Mouse (Mus musculus): ENCODE data around the gene Pld3.
"Not testable (repeated sequence)": the region's sequence is repeated elsewhere in the genome, so short reads cannot be mapped to it uniquely, and the experiment has no call there.

Pld3 gene

GRCm38 (mm10) chr7:27523805-27524204, 29.2 kb downstream of the Pld3 start:
- no peak for DNase-seq (ENCODE audit: low read depth)

- no peak for DNase-seq (ENCODE audit: low read depth)
These were observed 30.1 kb downstream of the Pld3 start, which contains the start of gene Hipk4 for GRCm38 (mm10) chr7:27522967-27523366. TSS of gene Hipk4 (plus strand) at chr7:27523267.

- DNase-seq (ENCODE audit: low read depth), result no peak
These were observed 32.4 kb downstream of the Pld3 start for GRCm38 (mm10) chr7:27520599-27520998.

- no peak for DNase-seq (ENCODE audit: low read depth)
These were observed 32.9 kb downstream of the Pld3 start for GRCm38 (mm10) chr7:27520104-27520503.

GRCm38 (mm10) chr7:27518314-27518713, 34.7 kb downstream of the Pld3 start:
- DNase-seq (ENCODE audit: low read depth), result no peak

- no peak for DNase-seq (ENCODE audit: low read depth)
These were observed 38.1 kb downstream of the Pld3 start for GRCm38 (mm10) chr7:27514961-27515360.

- no peak for DNase-seq (ENCODE audit: low read depth)
These were observed 42.2 kb downstream of the Pld3 start for GRCm38 (mm10) chr7:27510809-27511208.

GRCm38 (mm10) chr7:27508648-27509005, 44.4 kb downstream of the Pld3 start:
- DNase-seq (ENCODE audit: low read depth), result peak; percentile 88

- peak; percentile 100 for DNase-seq (ENCODE audit: low read depth)
These were observed 45.0 kb downstream of the Pld3 start for GRCm38 (mm10) chr7:27507711-27508647.

GRCm38 (mm10) chr7:27506765-27507370, 46.1 kb downstream of the Pld3 start:
- DNase-seq (ENCODE audit: low read depth), result no peak

GRCm38 (mm10) chr7:27501620-27502019, 51.4 kb downstream of the Pld3 start:
- DNase-seq (ENCODE audit: low read depth), result no peak

- no peak for DNase-seq (ENCODE audit: low read depth)
These were observed 54.0 kb downstream of the Pld3 start, which contains the start of gene Prx for GRCm38 (mm10) chr7:27499036-27499435. TSS of gene Prx (plus strand) at chr7:27499324.

- DNase-seq (ENCODE audit: low read depth), result not testable (repeated sequence)
These were observed 58.2 kb downstream of the Pld3 start for GRCm38 (mm10) chr7:27494659-27495367.

GRCm38 (mm10) chr7:27493450-27493849, 59.6 kb downstream of the Pld3 start:
- no peak for DNase-seq (ENCODE audit: low read depth)

GRCm38 (mm10) chr7:27493022-27493421, 60.0 kb downstream of the Pld3 start:
- DNase-seq (ENCODE audit: low read depth), result no peak

- DNase-seq (ENCODE audit: low read depth), result no peak
These were observed 61.2 kb downstream of the Pld3 start for GRCm38 (mm10) chr7:27491856-27492255.

- DNase-seq (ENCODE audit: low read depth), result peak; percentile 94
These were observed 62.3 kb downstream of the Pld3 start for GRCm38 (mm10) chr7:27490543-27491329.

- DNase-seq (ENCODE audit: low read depth), result no peak
These were observed 62.8 kb downstream of the Pld3 start for GRCm38 (mm10) chr7:27490227-27490542.

GRCm38 (mm10) chr7:27489270-27489869, 63.6 kb downstream of the Pld3 start:
- DNase-seq (ENCODE audit: low read depth), result no peak

GRCm38 (mm10) chr7:27487740-27488268, 65.2 kb downstream of the Pld3 start:
- DNase-seq (ENCODE audit: low read depth), result peak; percentile 61

Measured in induced T-regulatory cell, adult 2 months (primary cell).